Mouse (Mus musculus) midbrain, embryonic 16.5 days (tissue): ENCODE results near the gene Klc4. TPM values are rescaled to one million over a fixed set of nuclear protein-coding genes. Genes with fewer than 3 reads are reported as not detected.

Experiments used
- ATAC-seq: fragments of 200-750 bp; cut with Nextera tagmentation; 2 replicates; pipeline ENCODE4 v1.8.0; 2017; ENCODE audit warnings: moderate TSS enrichment
- H3K27ac ChIP-seq: fragments of 300-500 bp; sonication (generic); 2 replicates; pipeline ENCODE4 v1.5.1; 2014; ENCODE audit warnings: mild to moderate bottlenecking, low read length, mixed read lengths
- H3K27me3 ChIP-seq: fragments of 300-500 bp; sonication (generic); 2 replicates; pipeline ENCODE4 v1.6.1; 2014; ENCODE audit warnings: low read depth, low read length, mixed read lengths; ENCODE audit not compliant: control insufficient read depth, insufficient read depth
- H3K36me3 ChIP-seq: fragments of 300-500 bp; sonication (generic); 2 replicates; pipeline ENCODE4 v1.6.1; 2014; ENCODE audit warnings: mild to moderate bottlenecking, low read length, moderate library complexity, mixed read lengths; ENCODE audit not compliant: control insufficient read depth, insufficient read depth
- H3K4me1 ChIP-seq: fragments of 300-500 bp; sonication (generic); 2 replicates; pipeline ENCODE4 v1.6.1; 2014; ENCODE audit warnings: mild to moderate bottlenecking, low read length, mixed read lengths; ENCODE audit not compliant: control insufficient read depth, insufficient read depth
- H3K4me2 ChIP-seq: fragments of 300-500 bp; sonication (generic); 2 replicates; pipeline ENCODE4 v1.6.1; 2014; ENCODE audit warnings: mild to moderate bottlenecking, low read length, mixed read lengths
- H3K4me3 ChIP-seq: fragments of 300-500 bp; sonication (generic); 2 replicates; pipeline ENCODE4 v1.5.1; 2014; ENCODE audit warnings: low read depth, mild to moderate bottlenecking, low read length, moderate library complexity, mixed read lengths
- H3K9ac ChIP-seq: fragments of 300-500 bp; sonication (generic); 2 replicates; pipeline ENCODE4 v1.6.1; 2014; ENCODE audit warnings: low read depth, low read length, mixed read lengths
- H3K9me3 ChIP-seq: fragments of 300-500 bp; sonication (generic); replicated peaks from 2 replicates; pipeline ENCODE4 v1.6.1; 2014; ENCODE audit warnings: mild to moderate bottlenecking, low read length, mixed read lengths; ENCODE audit not compliant: control insufficient read depth, poor library complexity, severe bottlenecking
- WGBS: fragments of 180-500 bp; shearing (Covaris S2); extraction: QIAGEN DNeasy Blood & Tissue Kit; methylation state at CpG from one replicate; pipeline ENCODE4 v1.1.7; 2014; 5-methylcytosine and 5-hydroxymethylcytosine counted together
- polyA plus RNA-seq: library from polyadenylated mRNA; unstranded; fragments of >200 nt; fragmentation: Nextera tagmentation; extraction: Ambion mirVana; gene quantifications from 2 replicates; pipeline ENCODE4 v1.2.1, GENCODE M21; 2015

Klc4 gene
- polyA plus RNA-seq, 1 experiment from 2014 or later = 32.4 TPM

GRCm38 (mm10) chr17:46647279-46647678 is 1.5 kb upstream of the Klc4 start:
- 94% methylated on average over 7 of the region's 7 CpGs for WGBS
- no peak for ATAC-seq
- Histone ChIP-seq H3K4me2 (no peak overlapping the region), H3K36me3 (no peaks in the 10 kb centered on the region), H3K27me3 (no peaks in the 10 kb centered on the region), H3K4me3 (no peak overlapping the region), H3K9me3 (no peaks in the 10 kb centered on the region), H3K9ac (no peak overlapping the region), H3K27ac (no peak overlapping the region), H3K4me1 (peaks cover 40% of the 10 kb centered on the region)

GRCm38 (mm10) chr17:46646322-46646662 is 470 bp upstream of the Klc4 start:
- Histone ChIP-seq H3K27me3 (no peaks in the 10 kb centered on the region), H3K9ac (peak overlapping the region; percentile 75), H3K4me2 (peak overlapping the region; percentile 79), H3K36me3 (peaks cover 2% of the 10 kb centered on the region; the same call in 1 of the 2 replicates), H3K9me3 (no peaks in the 10 kb centered on the region), H3K4me3 (peak overlapping the region; percentile 71), H3K27ac (peak overlapping the region; percentile 89), H3K4me1 (peaks cover 30% of the 10 kb centered on the region)
- WGBS = under 1% methylated on average over 19 of the region's 19 CpGs
- no peak for ATAC-seq

DNA sequence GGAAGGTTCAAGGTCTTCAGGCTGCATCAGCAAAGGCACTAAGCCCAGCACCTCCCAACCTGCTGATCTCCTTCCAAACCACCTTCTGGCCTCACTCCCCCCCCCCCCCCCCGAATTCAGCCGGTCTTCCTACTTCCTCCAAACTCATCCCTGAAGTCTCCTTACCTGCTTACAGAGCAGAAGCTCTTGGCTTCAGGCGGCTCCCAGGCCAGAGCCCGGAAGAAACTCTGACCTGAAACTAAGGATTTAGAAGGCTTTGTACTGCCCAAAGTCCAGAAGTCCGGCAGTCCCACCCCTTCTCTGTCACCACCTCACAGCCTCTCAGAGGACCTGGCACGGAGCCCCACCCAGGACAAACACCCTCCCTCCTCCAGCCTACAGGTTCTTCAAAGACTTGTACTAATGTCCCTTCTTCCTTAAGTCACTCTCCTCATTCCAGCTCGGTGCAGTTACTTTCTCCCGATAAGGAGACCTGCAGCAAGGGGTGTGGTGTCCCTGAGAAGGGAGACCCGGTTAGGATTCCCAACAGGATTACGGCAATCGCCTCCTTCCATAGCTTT is 826 bp downstream of the Klc4 start:
- no peaks in the 10 kb centered on the region for H3K9me3 ChIP-seq
- H3K27ac ChIP-seq = peak overlapping the region; percentile 41; the same call in 1 of the 2 replicates
- peaks cover 6% of the 10 kb centered on the region; the same call in 1 of the 2 replicates for H3K36me3 ChIP-seq
- H3K9ac ChIP-seq = peak overlapping the region; percentile 80
- WGBS = 11% methylated on average over 11 of the region's 11 CpGs
- H3K4me2 ChIP-seq = peak overlapping the region; percentile 84
- H3K4me1 ChIP-seq = peaks cover 25% of the 10 kb centered on the region
- H3K27me3 ChIP-seq = no peaks in the 10 kb centered on the region
- peak; percentile 9 for ATAC-seq
- H3K4me3 ChIP-seq = peak overlapping the region; percentile 71

- H3K4me1 ChIP-seq = peaks cover 18% of the 10 kb centered on the region
- H3K27me3 ChIP-seq = no peaks in the 10 kb centered on the region
- peak overlapping the region; percentile 84; the same call in 1 of the 2 replicates for H3K4me2 ChIP-seq
- no peak for ATAC-seq
- no peak overlapping the region; the same call in 1 of the 2 replicates for H3K4me3 ChIP-seq
- 88% methylated on average over 12 of the region's 12 CpGs for WGBS
- no peak overlapping the region for H3K27ac ChIP-seq
- no peak overlapping the region for H3K9ac ChIP-seq
- peaks cover 11% of the 10 kb centered on the region for H3K36me3 ChIP-seq
- no peaks in the 10 kb centered on the region for H3K9me3 ChIP-seq
Measured at GRCm38 (mm10) chr17:46644152-46644805, 1.5 kb downstream of the Klc4 start.

DNA sequence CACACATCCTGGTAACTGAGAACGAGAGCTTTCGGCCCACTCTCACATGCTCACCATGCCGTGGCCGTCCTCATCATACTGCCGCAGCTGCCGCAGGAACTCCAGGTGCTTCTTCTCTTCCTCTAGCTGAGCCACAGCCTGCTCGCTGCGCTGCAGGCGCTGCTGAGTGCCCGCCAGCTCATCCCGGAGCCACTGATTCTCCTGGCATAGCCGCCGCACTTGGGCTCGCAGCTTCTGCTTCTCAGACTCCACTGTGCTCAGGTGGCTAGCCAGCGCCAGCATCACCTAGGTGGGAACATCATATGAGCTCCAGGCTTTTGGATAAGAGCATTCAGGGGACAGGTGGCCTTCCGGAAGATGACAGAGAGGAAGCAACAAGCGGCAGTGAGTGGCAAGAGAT is 3.8 kb downstream of the Klc4 start:
- H3K4me2 ChIP-seq = no peak overlapping the region
- no peak overlapping the region for H3K4me3 ChIP-seq
- no peak overlapping the region for H3K27ac ChIP-seq
- H3K4me1 ChIP-seq = peaks cover 16% of the 10 kb centered on the region
- WGBS = 93% methylated on average over 17 of the region's 17 CpGs
- H3K9me3 ChIP-seq = no peaks in the 10 kb centered on the region
- no peak for ATAC-seq
- no peaks in the 10 kb centered on the region for H3K27me3 ChIP-seq
- peaks cover 15% of the 10 kb centered on the region for H3K36me3 ChIP-seq
- H3K9ac ChIP-seq = no peak overlapping the region

- peaks cover 17% of the 10 kb centered on the region for H3K36me3 ChIP-seq
- H3K9ac ChIP-seq = no peak overlapping the region
- H3K27me3 ChIP-seq = no peaks in the 10 kb centered on the region
- no peak overlapping the region for H3K27ac ChIP-seq
- H3K4me2 ChIP-seq = no peak overlapping the region
- 90% methylated on average over 9 of the region's 9 CpGs for WGBS
- peaks cover 9% of the 10 kb centered on the region for H3K4me1 ChIP-seq
- no peak overlapping the region for H3K4me3 ChIP-seq
- no peaks in the 10 kb centered on the region for H3K9me3 ChIP-seq
- ATAC-seq = no peak
Measured at GRCm38 (mm10) chr17:46639929-46640328, 5.9 kb downstream of the Klc4 start.

GRCm38 (mm10) chr17:46636831-46637523 is 8.8 kb downstream of the Klc4 start:
- Histone ChIP-seq H3K27me3 (no peaks in the 10 kb centered on the region), H3K36me3 (peaks cover 24% of the 10 kb centered on the region), H3K27ac (no peak overlapping the region), H3K9me3 (no peaks in the 10 kb centered on the region), H3K4me2 (no peak overlapping the region), H3K4me3 (no peak overlapping the region), H3K9ac (no peak overlapping the region), H3K4me1 (peaks cover 2% of the 10 kb centered on the region; the same call in 1 of the 2 replicates)
- ATAC-seq = no peak
- 22% methylated on average over 15 of the region's 15 CpGs for WGBS

DNA sequence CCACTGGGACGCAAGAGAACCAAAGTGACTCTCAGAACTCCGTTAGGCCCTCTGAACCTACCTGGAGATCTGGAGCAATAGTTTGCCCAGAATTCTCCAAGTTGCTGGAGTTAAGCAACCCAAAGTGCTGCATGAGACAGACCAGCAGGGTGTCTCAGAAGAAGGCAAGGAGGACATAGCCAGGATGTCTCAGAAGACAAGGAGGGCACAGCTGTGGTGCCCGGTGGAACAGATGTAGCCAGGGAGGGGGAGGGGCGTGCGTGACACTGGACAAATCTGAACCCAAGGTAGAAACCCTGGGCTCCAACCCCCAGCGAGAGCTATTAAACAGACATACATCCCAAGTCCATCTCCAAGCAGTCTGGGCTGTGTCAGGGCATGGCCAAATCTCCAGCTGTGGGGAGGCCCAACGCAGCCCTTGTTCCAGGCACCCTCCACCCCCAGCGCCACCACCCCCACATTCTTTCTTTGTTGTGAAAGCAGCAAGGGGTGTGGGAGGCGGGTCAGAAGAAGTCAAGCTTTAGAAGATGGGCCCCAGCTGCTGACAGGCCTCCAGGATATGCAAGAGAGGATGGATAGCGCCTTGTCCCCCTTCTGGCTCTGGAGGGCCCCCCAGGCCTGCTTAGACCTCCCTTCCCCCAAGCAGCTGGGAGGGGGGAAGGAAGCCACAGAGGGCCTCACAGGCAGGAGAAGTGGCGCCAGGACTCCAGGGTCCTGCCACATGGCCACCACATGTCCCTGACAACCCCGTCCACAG is 16.0 kb downstream of the Klc4 start:
- peak; percentile 46 for ATAC-seq
- Histone ChIP-seq H3K4me3 (peak overlapping the region; percentile 96), H3K4me2 (peak overlapping the region; percentile 65), H3K9me3 (no peaks in the 10 kb centered on the region), H3K9ac (no peak overlapping the region), H3K36me3 (peaks cover 11% of the 10 kb centered on the region), H3K27ac (peak overlapping the region; percentile 89), H3K4me1 (peaks cover 20% of the 10 kb centered on the region), H3K27me3 (no peaks in the 10 kb centered on the region)
- 12% methylated on average over 12 of the region's 12 CpGs for WGBS
